Mouse (Mus musculus) forebrain, embryonic 13.5 days (tissue): ENCODE measurements around the gene Chrm3. TPM values are rescaled to one million over a fixed set of nuclear protein-coding genes. Genes with fewer than 3 reads are reported as not detected.

Experiments used
- ATAC-seq: fragments of 200-750 bp; cut with Nextera tagmentation; 2 replicates; pipeline ENCODE4 v1.8.0; 2017
- H3K27ac ChIP-seq: fragments of 300-500 bp; sonication (generic); 2 replicates; pipeline ENCODE4 v1.5.1; 2015; ENCODE audit warnings: inconsistent platforms, mild to moderate bottlenecking, moderate library complexity
- H3K27me3 ChIP-seq: fragments of 300-500 bp; sonication (generic); 2 replicates; pipeline ENCODE4 v1.6.1; 2015; ENCODE audit warnings: mild to moderate bottlenecking, inconsistent platforms
- H3K36me3 ChIP-seq: fragments of 300-500 bp; sonication (generic); 2 replicates; pipeline ENCODE4 v1.6.1; 2015; ENCODE audit warnings: mild to moderate bottlenecking, inconsistent platforms; ENCODE audit not compliant: poor library complexity, severe bottlenecking
- H3K4me1 ChIP-seq: fragments of 300-500 bp; sonication (generic); 2 replicates; pipeline ENCODE4 v1.6.1; 2015; ENCODE audit warnings: inconsistent platforms
- H3K4me2 ChIP-seq: fragments of 300-500 bp; sonication (generic); 2 replicates; pipeline ENCODE4 v1.6.1; 2015; ENCODE audit warnings: inconsistent platforms, mild to moderate bottlenecking, moderate library complexity
- H3K4me3 ChIP-seq: fragments of 300-500 bp; sonication (generic); 2 replicates; pipeline ENCODE4 v1.5.1; 2015; ENCODE audit warnings: mild to moderate bottlenecking, inconsistent platforms
- H3K9ac ChIP-seq: fragments of 300-500 bp; sonication (generic); 2 replicates; pipeline ENCODE4 v1.6.1; 2015; ENCODE audit warnings: mild to moderate bottlenecking, inconsistent platforms
- H3K9me3 ChIP-seq: fragments of 300-500 bp; sonication (generic); replicated peaks from 2 replicates; pipeline ENCODE4 v1.6.1; 2016; ENCODE audit warnings: inconsistent platforms
- WGBS: fragments of 180-500 bp; shearing (Covaris S2); methylation state at CpG from one replicate; pipeline ENCODE4 v1.1.7; 2015; 5-methylcytosine and 5-hydroxymethylcytosine counted together
- polyA plus RNA-seq: library from polyadenylated mRNA; unstranded; fragments of >200 nt; fragmentation: Nextera tagmentation; extraction: Ambion mirVana; gene quantifications from 2 replicates; pipeline ENCODE4 v1.2.1, GENCODE M21; 2015

Gene Chrm3
- polyA plus RNA-seq, 1 experiment from 2014 or later, result 0.79 TPM

GRCm38 (mm10) chr13:10295160-10295559 lies 65.5 kb downstream of the Chrm3 start:
- Histone ChIP-seq H3K9me3 (no peaks in the 10 kb centered on the region), H3K4me1 (no peaks in the 10 kb centered on the region), H3K27me3 (no peaks in the 10 kb centered on the region), H3K36me3 (no peaks in the 10 kb centered on the region), H3K9ac (no peak overlapping the region), H3K4me3 (no peak overlapping the region), H3K27ac (no peak overlapping the region), H3K4me2 (no peak overlapping the region)
- ATAC-seq, result no peak
- 72% methylated on average over 2 of the region's 2 CpGs for WGBS

DNA sequence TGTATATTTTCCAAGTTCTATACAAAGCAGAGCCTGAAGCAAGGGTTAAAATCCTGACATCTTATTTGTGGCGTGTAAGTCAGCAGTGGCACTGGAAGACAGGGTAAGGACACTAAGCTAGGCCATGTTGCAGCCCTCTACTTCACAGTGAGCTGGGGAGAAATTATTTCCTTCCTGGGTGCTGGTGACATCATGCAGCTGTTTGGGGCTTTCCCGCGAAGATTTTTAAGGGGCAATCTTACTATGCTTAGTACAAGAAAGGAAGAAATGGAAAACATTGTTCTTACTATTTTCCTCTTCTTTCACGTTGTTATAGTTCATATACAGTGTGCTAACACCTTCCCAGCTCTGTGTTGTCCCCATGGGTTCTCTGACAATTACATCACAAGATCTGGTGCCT lies 76.3 kb downstream of the Chrm3 start:
- H3K4me2 ChIP-seq, result no peak overlapping the region
- H3K4me1 ChIP-seq, result no peaks in the 10 kb centered on the region
- H3K27me3 ChIP-seq, result no peaks in the 10 kb centered on the region
- WGBS, result 82% methylated on average over 4 of the region's 4 CpGs
- H3K36me3 ChIP-seq, result no peaks in the 10 kb centered on the region
- no peak overlapping the region for H3K27ac ChIP-seq
- H3K4me3 ChIP-seq, result no peak overlapping the region
- H3K9me3 ChIP-seq, result no peaks in the 10 kb centered on the region
- ATAC-seq, result no peak
- H3K9ac ChIP-seq, result no peak overlapping the region

GRCm38 (mm10) chr13:10274907-10275306 lies 85.7 kb downstream of the Chrm3 start:
- Histone ChIP-seq H3K9me3 (no peaks in the 10 kb centered on the region), H3K27me3 (no peaks in the 10 kb centered on the region), H3K27ac (no peak overlapping the region), H3K9ac (no peak overlapping the region), H3K4me1 (no peaks in the 10 kb centered on the region), H3K36me3 (no peaks in the 10 kb centered on the region), H3K4me3 (no peak overlapping the region), H3K4me2 (no peak overlapping the region)
- no peak for ATAC-seq
- WGBS, result 80% methylated on average over 1 of the region's 1 CpGs

GRCm38 (mm10) chr13:10263784-10264183 lies 96.9 kb downstream of the Chrm3 start:
- Histone ChIP-seq H3K27ac (no peak overlapping the region), H3K9ac (no peak overlapping the region), H3K4me1 (no peaks in the 10 kb centered on the region), H3K27me3 (no peaks in the 10 kb centered on the region), H3K9me3 (no peaks in the 10 kb centered on the region), H3K4me3 (no peak overlapping the region), H3K36me3 (no peaks in the 10 kb centered on the region), H3K4me2 (no peak overlapping the region)
- 90% methylated on average over 3 of the region's 3 CpGs for WGBS
- no peak for ATAC-seq

- Histone ChIP-seq H3K36me3 (no peaks in the 10 kb centered on the region), H3K4me3 (no peak overlapping the region), H3K27ac (no peak overlapping the region), H3K4me2 (no peak overlapping the region), H3K27me3 (no peaks in the 10 kb centered on the region), H3K9ac (no peak overlapping the region), H3K4me1 (no peaks in the 10 kb centered on the region), H3K9me3 (no peaks in the 10 kb centered on the region)
- ATAC-seq, result no peak
Measured at GRCm38 (mm10) chr13:10253049-10253448, 107.6 kb downstream of the Chrm3 start.

- Histone ChIP-seq H3K27me3 (no peaks in the 10 kb centered on the region), H3K36me3 (no peaks in the 10 kb centered on the region), H3K4me3 (no peak overlapping the region), H3K9ac (no peak overlapping the region), H3K27ac (no peak overlapping the region), H3K4me2 (no peak overlapping the region), H3K4me1 (no peaks in the 10 kb centered on the region), H3K9me3 (no peaks in the 10 kb centered on the region)
- 83% methylated on average over 5 of the region's 5 CpGs for WGBS
- no peak for ATAC-seq
Measured at GRCm38 (mm10) chr13:10251499-10252179, 109.0 kb downstream of the Chrm3 start.

- Histone ChIP-seq H3K27ac (no peak overlapping the region), H3K4me3 (no peak overlapping the region), H3K4me2 (no peak overlapping the region), H3K9ac (no peak overlapping the region), H3K4me1 (no peaks in the 10 kb centered on the region), H3K9me3 (no peaks in the 10 kb centered on the region), H3K27me3 (no peaks in the 10 kb centered on the region), H3K36me3 (no peaks in the 10 kb centered on the region)
- 73% methylated on average over 1 of the region's 1 CpGs for WGBS
- ATAC-seq, result no peak
Measured at GRCm38 (mm10) chr13:10244243-10244998, 116.2 kb downstream of the Chrm3 start.

DNA sequence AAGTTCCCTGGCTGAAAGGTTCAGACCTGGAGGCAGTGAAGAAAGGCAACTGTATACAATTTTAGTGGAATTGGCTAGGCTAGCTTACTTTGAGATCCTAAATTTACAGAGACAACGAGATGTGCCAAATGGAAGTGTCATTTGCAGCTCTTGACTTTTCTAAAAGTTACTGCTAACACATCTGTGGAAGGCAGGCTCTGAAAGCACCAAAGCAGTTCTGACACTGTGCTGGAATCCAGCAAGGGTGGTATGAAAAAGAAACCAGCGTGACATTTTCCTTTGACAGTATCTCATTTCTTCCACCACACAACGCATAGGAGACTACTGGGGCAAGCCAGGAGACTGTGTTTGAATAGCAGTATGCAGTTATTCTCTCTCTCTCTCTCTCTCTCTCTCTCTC lies 120.4 kb downstream of the Chrm3 start:
- H3K9me3 ChIP-seq, result no peaks in the 10 kb centered on the region
- H3K9ac ChIP-seq, result no peak overlapping the region
- no peaks in the 10 kb centered on the region for H3K36me3 ChIP-seq
- WGBS, result 94% methylated on average over 3 of the region's 3 CpGs
- no peak for ATAC-seq
- no peak overlapping the region for H3K4me2 ChIP-seq
- no peak overlapping the region for H3K4me3 ChIP-seq
- H3K27ac ChIP-seq, result no peak overlapping the region
- no peaks in the 10 kb centered on the region for H3K4me1 ChIP-seq
- no peaks in the 10 kb centered on the region for H3K27me3 ChIP-seq

DNA sequence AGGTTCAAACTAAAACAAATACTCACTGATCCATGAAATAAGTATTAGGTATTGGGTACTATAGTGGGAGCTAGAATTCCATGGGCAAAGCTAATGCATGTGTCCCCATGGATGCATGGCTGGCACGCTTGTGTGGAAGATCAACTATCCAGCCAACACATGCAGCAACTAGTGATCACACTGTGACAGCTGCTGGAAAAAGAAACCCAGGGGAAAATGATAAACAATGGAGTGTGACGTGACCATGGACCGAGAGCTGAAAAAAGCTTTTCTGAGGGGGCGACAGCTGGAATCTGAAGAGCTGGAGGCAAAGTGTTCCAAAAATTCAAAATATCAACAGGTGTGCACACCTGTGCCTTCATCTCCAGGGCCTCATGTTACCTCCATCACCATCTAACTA lies 120.8 kb downstream of the Chrm3 start:
- Histone ChIP-seq H3K4me2 (no peak overlapping the region), H3K36me3 (no peaks in the 10 kb centered on the region), H3K27me3 (no peaks in the 10 kb centered on the region), H3K9me3 (no peaks in the 10 kb centered on the region), H3K4me3 (no peak overlapping the region), H3K27ac (no peak overlapping the region), H3K4me1 (no peaks in the 10 kb centered on the region), H3K9ac (no peak overlapping the region)
- 80% methylated on average over 4 of the region's 4 CpGs for WGBS
- no peak for ATAC-seq

DNA sequence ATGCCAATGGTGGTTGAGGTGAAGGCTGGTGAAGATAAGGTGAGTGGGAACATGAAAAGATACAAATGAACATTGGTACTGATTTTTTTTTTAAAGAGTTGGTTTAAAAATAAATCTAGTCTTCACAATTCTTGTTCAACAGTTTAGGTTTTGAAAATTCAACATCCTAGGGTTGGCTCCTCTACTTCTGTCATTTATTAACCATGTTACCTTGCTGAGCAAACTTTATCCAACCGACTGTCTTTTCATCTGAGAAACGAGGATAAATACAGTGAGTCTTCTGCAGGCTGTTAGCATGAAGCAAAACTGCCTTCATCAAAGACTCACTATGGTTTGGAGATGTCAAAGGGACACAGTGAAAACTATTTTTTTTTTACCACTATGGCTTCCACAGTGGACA lies 123.0 kb downstream of the Chrm3 start:
- H3K36me3 ChIP-seq, result no peaks in the 10 kb centered on the region
- H3K9ac ChIP-seq, result no peak overlapping the region
- H3K4me1 ChIP-seq, result no peaks in the 10 kb centered on the region
- no peak overlapping the region for H3K4me2 ChIP-seq
- H3K4me3 ChIP-seq, result no peak overlapping the region
- H3K9me3 ChIP-seq, result no peaks in the 10 kb centered on the region
- no peak overlapping the region for H3K27ac ChIP-seq
- 78% methylated on average over 2 of the region's 2 CpGs for WGBS
- no peaks in the 10 kb centered on the region for H3K27me3 ChIP-seq
- no peak for ATAC-seq

- H3K9me3 ChIP-seq, result no peaks in the 10 kb centered on the region
- H3K4me3 ChIP-seq, result no peak overlapping the region
- H3K36me3 ChIP-seq, result no peaks in the 10 kb centered on the region
- ATAC-seq, result no peak
- H3K27me3 ChIP-seq, result no peaks in the 10 kb centered on the region
- no peak overlapping the region for H3K9ac ChIP-seq
- H3K4me1 ChIP-seq, result no peaks in the 10 kb centered on the region
- no peak overlapping the region for H3K4me2 ChIP-seq
- WGBS, result 90% methylated on average over 4 of the region's 4 CpGs
- H3K27ac ChIP-seq, result no peak overlapping the region
Measured at GRCm38 (mm10) chr13:10236279-10236678, 124.4 kb downstream of the Chrm3 start.

GRCm38 (mm10) chr13:10235391-10236169 lies 125.1 kb downstream of the Chrm3 start:
- H3K27me3 ChIP-seq, result no peaks in the 10 kb centered on the region
- no peak overlapping the region for H3K9ac ChIP-seq
- no peak overlapping the region for H3K4me3 ChIP-seq
- no peaks in the 10 kb centered on the region for H3K9me3 ChIP-seq
- no peak overlapping the region for H3K4me2 ChIP-seq
- H3K27ac ChIP-seq, result no peak overlapping the region
- no peaks in the 10 kb centered on the region for H3K4me1 ChIP-seq
- no peak for ATAC-seq
- no peaks in the 10 kb centered on the region for H3K36me3 ChIP-seq
- WGBS, result 87% methylated on average over 5 of the region's 5 CpGs
